Mouse (Mus musculus) gastrocnemius, adult 8-10 months (tissue): ENCODE results near the gene Otogl. TPM values are rescaled to one million over a fixed set of nuclear protein-coding genes. Genes with fewer than 3 reads are reported as not detected.
A peak's percentile ranks its signal among the peaks of the same experiment; 100 is the strongest.

Source experiments
- DNase-seq, 2 experiments: peaks; one replicate each; pipeline ENCODE4 v3.0.0; 2022; ENCODE audit warnings: low spot score in 2 of 2
- total RNA-seq, 4 experiments: library from RNA; stranded (reverse); gene quantifications; 2 replicates each; pipeline ENCODE4 v1.2.4; 2022

The Otogl gene
- total RNA-seq = under 1 TPM in 1 of 4 experiments, not detected in 3; 0.10 TPM

DNA sequence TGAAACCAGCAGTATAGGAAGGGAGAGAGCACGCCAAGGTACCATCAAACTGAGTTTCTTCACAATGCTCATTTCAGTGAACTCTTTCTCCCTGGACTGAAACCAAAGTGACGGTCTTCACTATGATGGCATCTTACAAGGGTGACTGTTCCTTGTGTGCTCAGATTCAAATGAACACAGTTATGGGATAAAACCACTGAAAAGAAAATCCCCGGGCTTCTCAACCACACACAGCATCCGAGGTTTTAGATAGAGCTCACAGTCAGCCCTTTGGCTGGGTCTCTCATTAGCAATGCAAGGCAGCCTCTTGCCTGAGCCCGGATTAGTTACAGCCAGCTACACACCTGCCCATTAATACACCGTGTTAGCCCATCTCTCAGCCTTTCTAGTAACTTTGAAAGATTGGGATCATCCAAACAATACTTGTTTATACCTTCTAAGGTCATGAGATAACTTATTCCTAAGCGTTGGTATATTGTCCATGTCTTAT, at the start of gene Otogl:
TSS of gene Otogl (minus strand) at position 51 of the 490 bp plus-strand sequence.
- no peak for DNase-seq

DNA sequence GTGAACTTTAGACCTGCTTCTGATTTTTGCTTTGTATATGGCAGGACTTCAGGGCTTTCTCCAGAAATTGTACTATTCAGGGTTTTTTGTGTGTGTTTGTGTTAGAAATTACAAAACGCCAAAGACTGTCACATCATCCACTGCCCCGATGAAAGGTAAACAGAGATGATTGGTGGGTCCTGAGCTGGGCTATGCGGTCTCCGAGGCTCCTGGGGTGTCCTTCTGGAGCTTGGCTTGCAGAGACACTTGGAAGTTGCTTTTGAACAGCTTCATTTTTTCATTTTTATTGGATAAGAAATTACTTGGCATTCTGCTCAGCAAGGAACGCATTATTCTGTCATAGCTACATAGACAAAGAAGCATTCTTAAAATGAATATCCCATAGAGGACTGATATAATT, 44.7 kb upstream of the Otogl start:
- DNase-seq = no peak

DNA sequence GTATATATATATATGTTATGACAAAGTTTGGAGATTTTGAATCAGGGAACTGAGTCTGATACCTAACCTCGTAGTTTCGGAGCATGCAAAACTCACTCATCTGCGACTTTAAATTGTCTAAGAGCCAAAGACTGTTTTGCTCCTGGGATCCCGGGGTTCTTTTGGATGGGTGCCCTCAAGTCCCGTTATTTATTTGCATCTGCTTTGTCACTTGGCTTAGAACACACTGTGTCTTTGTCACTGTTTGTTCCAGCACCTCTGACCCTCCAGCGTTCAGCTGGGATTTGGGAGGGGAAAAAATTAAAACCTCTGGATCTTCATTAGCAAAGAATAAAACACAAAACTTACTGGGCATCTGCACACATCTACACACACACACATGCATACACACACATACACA, 42.5 kb upstream of the Otogl start:
- DNase-seq = no peak

DNA sequence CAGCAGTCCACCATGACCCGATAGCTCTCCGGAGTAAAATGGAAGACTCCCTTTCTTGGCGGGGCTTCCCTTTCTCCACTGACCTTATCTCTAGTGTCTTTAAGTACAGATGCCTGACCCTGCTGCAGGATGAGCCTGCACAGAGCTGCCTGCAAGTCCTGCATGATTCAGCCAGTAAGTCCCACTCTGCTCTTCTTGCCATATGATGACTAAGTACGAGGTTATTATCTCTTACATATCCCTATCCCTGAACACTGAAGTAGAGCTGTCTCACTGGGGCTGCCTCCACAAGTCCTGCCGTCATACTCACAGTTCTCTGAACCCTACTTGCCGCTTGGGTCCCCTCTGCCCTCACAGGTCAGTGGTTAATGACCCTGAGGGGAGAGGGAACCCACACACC, 39.7 kb upstream of the Otogl start:
- no peak for DNase-seq

DNA sequence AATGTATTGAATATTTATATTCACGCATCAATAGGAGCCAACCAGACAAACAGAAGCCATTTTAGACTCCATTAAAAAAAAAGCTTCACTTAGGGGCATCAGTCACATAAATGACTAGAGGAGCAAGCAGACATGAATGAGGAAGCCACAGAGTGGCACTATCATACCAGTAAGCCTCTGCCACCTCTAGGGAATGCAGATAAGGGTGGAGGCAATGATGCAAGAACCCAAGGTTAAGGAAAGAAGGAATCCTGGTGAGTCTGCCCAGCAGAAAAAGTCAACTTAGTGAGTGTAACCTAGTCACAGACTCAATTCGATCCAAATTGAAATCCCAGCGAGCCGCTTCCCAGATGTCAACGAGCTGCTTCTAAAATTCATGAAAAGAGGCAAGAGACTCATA, 38.0 kb upstream of the Otogl start:
- no peak for DNase-seq

DNA sequence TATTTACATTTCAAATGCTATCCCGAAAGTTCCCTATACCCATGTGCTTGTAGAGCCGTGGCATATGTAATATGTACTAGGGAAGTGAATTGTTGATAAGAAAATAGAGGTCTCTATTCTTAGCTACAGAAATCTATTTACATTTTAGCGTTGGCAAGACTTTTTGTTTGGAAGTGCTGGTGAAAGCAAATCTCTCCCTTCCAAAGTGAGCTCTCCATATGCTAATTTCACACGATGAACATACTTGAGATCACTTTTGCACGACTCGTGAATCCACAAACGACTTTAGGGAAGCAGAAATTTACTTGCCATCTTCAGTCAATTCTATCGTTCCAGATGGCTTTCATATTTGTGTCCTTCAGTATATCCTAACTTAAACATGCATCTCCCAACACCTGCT, 36.7 kb upstream of the Otogl start:
- DNase-seq = no peak

DNA sequence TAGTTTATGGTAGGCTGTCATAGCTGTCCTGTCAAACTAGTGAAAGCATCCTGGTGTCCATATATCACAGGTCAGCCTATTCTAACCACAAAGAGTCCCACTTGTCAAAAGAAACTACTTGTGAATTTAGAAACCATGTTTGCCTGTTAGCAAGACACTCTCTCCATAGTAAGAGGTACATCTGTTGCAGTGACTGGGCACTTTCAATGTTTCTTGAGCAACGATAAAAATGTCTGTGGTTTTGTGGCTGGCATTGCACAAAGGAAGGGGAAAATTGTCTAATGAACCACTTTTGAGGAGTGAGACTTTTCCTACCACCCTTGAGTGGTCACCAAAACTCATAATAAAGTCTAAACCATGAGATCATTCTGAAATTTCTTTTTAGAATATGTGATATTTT, 36.1 kb upstream of the Otogl start:
- DNase-seq = no peak

DNA sequence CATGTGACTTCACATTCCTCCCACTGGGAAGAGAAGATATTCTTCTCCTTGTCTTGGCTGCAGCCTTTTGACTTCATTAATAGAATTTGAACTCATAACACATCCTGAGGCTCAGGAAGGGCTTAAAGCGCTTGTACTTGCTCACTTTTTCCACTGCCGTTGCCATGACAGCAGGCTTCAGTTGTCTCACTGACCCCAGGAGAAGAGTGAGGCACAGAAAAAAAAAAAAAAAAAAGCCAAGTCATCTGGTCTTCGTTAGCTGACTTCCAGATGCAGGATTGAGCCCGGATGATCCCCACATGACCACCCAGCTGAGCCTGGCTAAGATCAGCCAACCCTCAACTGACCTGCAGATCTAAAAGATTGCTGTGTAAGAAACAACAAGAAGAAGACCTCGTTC, 34.4 kb upstream of the Otogl start:
- no peak for DNase-seq

DNA sequence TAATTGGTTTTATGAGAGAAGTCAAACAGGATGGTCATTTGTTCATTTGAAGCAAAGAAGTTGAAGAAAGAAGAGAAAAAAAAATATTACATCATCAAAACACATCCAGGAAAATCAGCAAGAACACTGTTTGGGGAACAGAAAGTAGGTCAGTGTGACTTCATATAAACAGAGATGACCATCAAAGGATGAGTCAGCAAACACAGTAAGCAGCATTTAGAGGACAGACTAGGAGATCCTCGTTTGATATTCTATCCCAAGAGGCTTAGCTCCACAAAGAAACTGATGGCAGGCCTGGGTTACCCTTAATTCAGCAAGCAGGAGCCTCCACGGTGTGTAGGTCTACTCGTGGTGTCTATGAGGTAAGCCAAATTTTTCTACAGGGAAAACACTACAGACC, 31.9 kb upstream of the Otogl start:
- no peak for DNase-seq

DNA sequence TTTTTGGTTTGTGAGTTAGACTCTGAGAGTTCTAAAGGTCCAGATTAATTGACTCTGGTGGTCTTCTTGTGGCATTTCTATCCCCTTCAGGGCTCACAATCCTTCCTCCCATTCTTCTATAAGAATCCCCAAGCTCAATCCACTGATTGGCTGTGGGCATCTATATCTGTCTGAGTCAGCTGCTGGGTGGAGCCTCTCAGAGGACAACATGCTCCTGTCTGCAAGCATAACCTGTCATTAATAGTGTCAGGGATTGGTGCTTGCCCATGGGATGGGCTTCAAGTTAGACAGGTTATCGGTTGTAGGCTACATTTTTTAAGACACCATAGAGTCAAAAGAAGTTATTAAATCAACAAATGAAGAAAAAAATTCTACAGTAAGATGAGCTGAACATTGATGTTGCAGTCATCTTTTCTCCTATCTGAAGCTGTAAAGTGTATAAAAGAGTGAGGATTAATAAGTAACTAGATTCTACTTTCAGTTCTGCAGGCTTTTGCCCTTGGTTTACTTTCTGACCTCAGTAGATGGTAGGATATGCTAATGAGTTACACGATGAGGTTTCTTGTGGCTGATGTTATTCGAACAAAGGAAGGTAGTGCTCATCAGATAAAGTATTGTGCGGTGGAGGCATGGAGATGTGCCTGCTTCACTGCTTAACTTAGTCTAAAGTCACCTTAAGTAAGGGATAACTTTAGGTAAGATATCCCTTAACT, 29.4 kb upstream of the Otogl start:
- no peak for DNase-seq

DNA sequence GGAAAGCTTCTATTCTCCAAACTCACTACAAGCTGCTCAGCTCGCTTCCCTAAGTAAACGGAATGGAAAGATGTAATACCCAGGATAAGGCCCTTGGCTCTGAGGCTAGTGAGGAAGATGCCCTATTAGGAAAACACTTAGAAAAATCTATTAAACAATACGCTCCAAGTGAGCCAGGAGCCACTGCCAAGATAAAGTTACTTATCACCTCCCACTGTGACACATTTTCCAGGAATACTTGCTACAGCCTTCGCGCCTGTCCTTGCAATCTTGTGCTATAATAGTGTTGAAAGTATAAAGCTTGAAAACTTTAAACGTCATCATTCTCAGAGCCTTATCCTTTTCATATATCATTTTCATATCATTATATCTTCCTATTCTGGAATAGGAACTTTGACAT, 28.4 kb upstream of the Otogl start:
- no peak for DNase-seq

DNA sequence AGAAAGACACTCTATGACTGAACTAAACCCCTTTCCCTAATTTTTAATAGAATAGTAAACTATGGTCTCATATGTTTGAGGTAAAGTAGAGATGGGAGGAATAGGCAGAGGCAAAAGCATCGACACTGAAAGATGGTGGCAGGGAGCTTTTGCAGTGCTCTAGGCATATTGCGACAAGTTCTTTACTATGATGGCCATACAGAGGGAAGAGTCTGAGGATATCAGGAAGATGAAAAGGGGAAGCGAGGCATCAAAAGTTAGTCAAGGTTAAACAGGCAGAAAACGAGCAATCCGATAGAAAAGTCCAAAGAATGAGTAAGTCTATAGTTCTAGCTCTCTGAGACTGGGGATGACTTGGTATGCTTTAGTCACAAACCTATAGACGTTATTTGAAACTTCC, 27.9 kb upstream of the Otogl start:
- no peak for DNase-seq

DNA sequence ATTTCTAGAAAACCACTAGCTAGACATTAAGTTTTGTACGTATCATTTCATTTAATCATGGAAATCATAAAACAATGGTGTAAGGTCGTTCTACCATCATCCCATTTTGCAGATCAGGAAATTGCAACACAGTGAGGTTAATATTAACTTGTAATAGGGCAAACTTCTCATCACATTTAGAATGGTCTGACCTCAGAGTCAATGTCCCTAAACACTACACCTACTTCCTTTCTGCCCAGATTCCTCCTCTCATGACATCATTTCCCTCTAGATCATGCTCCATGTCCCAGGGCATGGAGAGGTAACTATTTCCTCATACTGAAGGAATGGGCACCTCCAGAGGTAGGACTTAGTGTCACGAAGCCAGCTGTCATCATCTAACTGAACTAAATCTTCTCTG, 22.1 kb upstream of the Otogl start:
- DNase-seq = no peak

DNA sequence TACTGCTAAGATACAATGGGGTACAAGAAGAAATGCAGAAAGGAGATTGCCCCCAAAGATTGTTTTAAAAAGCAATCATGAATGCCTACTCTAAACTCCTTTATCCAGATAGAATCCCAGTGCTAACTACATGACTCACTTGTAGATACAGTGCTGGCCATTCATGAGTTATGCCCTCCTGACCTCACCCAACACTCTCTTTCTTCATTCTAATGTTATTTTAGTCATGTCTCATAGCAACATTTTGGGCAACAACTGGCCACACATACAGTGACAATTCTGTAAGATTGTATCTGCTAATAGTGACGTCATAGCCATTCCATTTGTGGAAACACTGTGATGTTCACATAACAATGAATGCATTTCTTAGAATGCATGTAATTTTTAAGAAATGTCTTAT, 21.6 kb upstream of the Otogl start:
- no peak for DNase-seq

DNA sequence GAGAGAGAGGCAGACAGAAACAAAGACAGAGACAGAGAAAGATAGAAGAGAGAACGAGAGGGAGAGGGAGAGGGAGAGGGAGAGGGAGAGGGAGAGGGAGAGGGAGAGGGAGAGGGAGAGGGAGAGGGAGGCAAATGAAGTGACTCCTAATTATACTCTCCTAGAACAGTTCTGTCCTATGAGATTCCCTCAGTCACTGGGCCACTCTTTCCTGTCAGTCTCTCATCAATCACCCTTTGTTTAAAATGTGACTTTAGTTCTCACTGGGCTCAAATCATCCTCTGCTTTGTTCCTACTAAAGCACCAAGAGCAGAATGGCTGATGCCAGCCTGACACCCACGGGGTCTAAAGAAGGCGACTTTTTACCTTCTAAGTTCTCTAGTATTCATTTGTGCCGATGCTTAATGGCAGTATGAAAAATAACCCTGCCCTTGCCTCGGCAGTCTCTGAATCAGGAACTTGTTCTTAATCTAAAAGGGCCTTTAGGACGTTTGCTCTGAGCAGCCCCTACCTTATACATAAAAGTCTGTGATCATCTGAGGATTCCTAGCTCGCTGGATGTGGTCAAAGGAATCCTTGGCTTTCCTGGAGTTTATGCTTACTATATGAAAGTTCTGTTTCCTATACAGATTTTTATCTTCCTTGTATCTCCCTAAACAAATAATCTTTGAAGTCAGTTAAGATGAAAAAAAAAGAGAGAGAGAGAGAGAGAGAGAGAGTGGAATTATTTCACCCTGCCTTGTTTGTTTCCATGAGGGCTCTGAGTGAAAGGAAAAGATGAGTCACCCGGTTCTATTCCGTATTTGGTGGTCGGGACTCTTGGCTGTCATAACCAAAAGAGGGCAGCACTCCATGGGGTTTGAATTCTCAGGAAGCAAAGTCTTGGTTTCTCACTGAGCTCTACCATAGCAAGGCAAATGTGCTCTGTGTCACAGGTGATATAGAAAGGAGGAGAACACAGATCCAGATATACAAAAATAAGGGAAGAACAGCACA, 20.2 kb upstream of the Otogl start:
- DNase-seq = peak; percentile 16 to 39

DNA sequence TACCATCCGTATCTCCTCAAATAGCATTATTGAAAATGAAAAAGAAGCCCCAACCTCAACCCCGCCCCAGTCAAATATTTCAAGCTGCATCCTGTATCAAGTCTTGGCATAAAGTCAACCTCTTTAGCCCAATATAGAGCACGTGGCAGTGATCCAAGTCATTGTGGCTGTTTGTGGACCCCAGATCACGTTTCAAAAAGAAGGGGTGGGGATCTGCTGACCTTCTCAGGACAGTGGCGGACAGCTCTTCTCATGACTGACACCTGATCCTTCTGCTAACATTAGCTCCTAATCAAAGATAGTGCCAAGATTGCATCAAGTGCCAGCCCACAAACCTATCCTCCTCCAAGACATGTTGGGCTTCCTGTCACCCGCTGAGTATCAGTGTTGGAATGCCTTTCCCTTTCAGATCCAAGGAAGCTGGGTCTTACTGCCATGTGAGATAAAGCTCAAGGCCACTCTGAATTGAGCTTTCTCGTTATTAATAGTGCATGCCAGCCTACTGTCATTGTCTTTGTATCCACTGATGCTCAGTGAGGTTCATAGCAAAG, 18.6 kb upstream of the Otogl start:
- DNase-seq = peak; percentile 20 to 39

DNA sequence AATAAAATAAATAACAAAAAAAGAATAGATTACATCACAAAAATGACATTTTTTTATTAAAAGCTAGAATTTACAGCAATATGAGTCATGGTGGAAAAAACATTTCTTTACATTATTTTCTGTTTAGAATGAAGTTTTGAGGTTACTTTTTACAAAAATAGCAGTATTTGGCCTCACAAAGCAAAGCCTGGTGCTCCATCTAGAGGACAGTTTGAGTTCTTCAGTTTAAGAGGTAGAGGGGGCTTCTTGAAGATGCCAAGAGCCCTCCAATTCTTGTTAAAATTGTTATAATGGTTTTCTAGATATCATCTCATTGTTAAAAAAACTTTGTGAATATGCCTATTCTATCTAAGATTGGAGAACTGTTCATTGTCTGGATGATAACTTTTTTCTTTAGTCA, 13.4 kb upstream of the Otogl start:
- DNase-seq = no peak

DNA sequence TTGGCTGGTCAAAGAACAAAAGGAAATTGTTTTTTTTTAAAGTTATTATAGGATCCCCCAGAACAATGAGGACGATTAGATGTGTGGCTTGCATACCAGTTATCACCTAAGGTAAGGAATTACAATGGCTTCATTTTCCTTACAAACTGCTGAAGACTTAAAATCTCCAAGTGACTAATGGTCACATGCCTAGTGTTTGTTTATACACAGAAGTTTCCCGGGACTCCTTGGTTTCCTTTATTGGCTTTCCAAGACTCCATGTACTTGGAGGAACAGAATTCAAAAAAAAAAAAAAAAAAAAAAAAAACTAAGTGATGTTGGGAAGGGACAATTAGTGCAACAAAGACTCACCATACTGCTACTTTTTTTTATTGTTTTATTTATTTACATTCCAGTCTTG, 11.9 kb upstream of the Otogl start:
- no peak for DNase-seq

DNA sequence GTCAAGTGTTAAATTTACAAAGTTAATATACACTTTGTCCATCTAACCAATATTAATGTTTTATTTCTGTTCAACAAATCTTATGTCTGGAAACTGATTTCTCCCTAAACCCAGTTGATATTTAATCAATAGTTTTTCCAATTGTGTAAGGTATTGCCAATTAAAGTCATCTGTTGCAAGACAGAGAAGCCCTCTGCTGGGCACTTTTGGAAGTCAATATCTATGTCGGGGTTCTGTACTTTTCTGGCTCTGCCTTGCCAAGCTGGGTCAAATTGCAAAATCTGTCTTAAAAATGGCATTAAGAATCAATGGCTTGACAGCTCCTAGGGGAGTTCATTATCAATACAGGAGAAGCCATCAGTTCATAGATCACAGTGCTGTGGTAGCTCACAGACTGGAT, 10.8 kb upstream of the Otogl start:
- no peak for DNase-seq

DNA sequence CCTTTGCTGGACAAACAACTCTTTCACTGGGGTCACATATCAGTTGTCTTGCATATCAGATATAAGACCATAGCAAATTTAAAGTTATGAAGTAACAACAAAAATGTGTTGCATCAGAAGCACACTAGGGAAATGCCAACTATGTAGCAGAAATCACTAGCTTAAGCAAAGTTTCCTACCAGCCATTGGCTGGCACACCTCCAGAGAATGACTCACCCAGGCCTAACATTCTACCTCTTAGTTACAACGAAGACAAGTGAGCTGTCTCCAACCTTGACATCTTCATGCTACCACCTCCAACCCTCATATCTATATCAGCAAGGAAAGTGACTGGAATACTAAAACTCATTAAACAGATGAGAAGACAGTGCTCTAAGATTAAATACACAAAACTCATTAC, 9.6 kb upstream of the Otogl start:
- no peak for DNase-seq

DNA sequence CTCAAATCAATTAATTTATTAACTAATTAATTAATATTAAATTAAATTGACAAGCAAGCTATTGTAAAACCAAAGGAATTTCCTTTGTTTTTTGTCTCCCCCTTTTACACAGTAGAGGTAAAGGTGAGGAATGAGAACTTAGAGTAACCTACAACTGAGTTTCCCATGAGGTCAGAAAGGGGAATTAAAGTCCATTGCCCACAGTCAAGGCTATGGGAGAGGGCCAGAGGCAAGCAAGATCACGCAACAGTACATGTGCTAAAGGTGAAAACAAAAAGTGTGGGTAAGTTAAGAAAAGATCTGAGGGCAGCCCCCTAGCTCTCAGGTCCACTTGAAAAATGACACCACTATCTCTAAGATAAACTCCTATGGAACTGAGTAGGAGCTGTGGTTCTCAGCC, 9.2 kb upstream of the Otogl start:
- DNase-seq = no peak

DNA sequence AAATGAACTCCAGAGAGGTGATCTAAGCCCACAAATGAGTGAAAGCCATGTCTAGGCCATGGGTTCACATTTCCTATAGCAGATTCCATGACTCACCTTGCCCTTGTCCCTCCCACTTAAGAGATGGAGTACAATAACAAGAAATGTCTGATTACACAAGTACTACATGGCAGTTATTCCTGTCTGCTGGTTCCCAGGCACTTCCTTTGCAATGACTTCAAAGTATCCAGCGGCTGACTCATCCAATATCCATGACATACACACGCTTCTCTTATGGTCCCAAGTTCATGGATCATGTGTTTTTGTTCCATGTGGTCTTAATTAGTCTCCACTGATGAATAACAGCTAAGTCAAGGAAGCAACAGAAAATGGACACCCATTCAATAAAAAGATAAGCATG, 1.1 kb upstream of the Otogl start:
- DNase-seq = no peak
